10 mouse cellular contexts compared by ENCODE assay signal in the genomic region with DNA sequence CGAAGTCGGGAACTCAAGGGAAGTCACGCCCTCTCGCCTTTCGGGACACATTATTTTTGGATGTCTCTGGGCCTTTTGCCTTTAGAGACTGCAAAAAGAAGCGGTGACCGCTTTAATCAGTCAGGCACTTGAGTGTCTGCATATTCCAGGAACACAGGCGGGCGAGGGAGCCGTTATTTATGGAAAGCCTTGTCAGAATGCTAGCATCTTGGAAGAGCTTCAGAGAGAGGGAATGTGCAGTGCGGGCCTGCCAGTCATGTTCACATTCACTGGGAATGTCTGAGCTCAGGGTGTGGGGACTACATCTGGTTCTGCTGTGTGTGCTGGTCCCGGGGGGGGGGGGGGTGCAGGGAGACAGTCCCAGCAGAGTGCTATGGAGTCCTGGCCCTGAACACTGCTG. TPM values are rescaled to one million over a fixed set of nuclear protein-coding genes. Genes with fewer than 3 reads are reported as not detected.
A peak's percentile ranks its signal among the peaks of the same experiment; 100 is the strongest.
DNase-seq lines count a peak whose midpoint lies in the region; ATAC-seq lines count a peak whose summit lies in the region.
"Had no signal": no experiment of that assay in that cellular context is flagged by ENCODE, and none has a peak within 500 bp of the region (broad histone marks: within the 10 kb centered on the region; RNA-seq: fewer than 3 reads in every experiment).

No protein-coding gene starts in this region.

- H3K36me3 ChIP-seq in lung, embryonic 15.5 days: no peaks in the 10 kb centered on the region
- H3K36me3 ChIP-seq in hindbrain, embryonic 12.5 days: no peaks in the 10 kb centered on the region
- H3K36me3 ChIP-seq: midbrain, embryonic 12.5 days had no signal

- peaks cover 4% of the 10 kb centered on the region; the same call in 1 of the 2 replicates for H3K27me3 ChIP-seq in lung, embryonic 15.5 days
- H3K27me3 ChIP-seq in hindbrain, embryonic 12.5 days: no peaks in the 10 kb centered on the region

- DNase-seq in adrenal gland, postnatal 14 days: peak; percentile 56
- DNase-seq in adrenal gland, postnatal 25 days: no peak
- peak; percentile 24 for DNase-seq in R1 (ENCODE audit: low read depth, low spot score)
- DNase-seq in heart, adult 9 months (ENCODE audit: low spot score in 2 of 2): peak; percentile 72 to 77
- DNase-seq in Muller cell, postnatal 12 days (ENCODE audit: inconsistent ontology term): no peak

- no peak overlapping the region for H3K4me2 ChIP-seq in lung, embryonic 15.5 days
- no peak overlapping the region for H3K4me2 ChIP-seq in hindbrain, embryonic 12.5 days (replicated peaks)
- H3K4me2 ChIP-seq: midbrain, embryonic 12.5 days had no signal

- peak overlapping the region; percentile 63 for H3K27ac ChIP-seq in lung, embryonic 15.5 days
- no peak overlapping the region for H3K27ac ChIP-seq in hindbrain, embryonic 12.5 days
- H3K27ac ChIP-seq: midbrain, embryonic 12.5 days had no signal

- H3K9ac ChIP-seq in lung, embryonic 15.5 days: no peak overlapping the region
- H3K9ac ChIP-seq in hindbrain, embryonic 12.5 days: no peak overlapping the region
- H3K9ac ChIP-seq: midbrain, embryonic 12.5 days had no signal

- 41% methylated on average over 12 of the region's 12 CpGs for WGBS in lung, embryonic 15.5 days
- WGBS in hindbrain, embryonic 12.5 days: 89% methylated on average over 12 of the region's 12 CpGs

- no peaks in the 10 kb centered on the region for H3K4me1 ChIP-seq in lung, embryonic 15.5 days
- H3K4me1 ChIP-seq in hindbrain, embryonic 12.5 days: 0 out of 2 replicates have a peak, but pooled peaks cover 5% of the 10 kb centered on the region

- peak; percentile 85 for ATAC-seq in lung, embryonic 15.5 days (ENCODE audit: borderline replicate concordance, extremely low read depth, low FRiP score, low TSS enrichment)
- ATAC-seq in hindbrain, embryonic 12.5 days (ENCODE audit: low FRiP score): no peak
- no peak for ATAC-seq in activated CD4-positive, CD25-positive, alpha-beta regulatory T cell, adult 4 months

- H3K4me3 ChIP-seq in lung, embryonic 15.5 days: no peak overlapping the region
- no peak overlapping the region for H3K4me3 ChIP-seq in hindbrain, embryonic 12.5 days
- H3K4me3 ChIP-seq: midbrain, embryonic 12.5 days had no signal

- no peaks in the 10 kb centered on the region for H3K9me3 ChIP-seq in lung, embryonic 15.5 days
- no peaks in the 10 kb centered on the region for H3K9me3 ChIP-seq in hindbrain, embryonic 12.5 days (replicated peaks)
- H3K9me3 ChIP-seq: midbrain, embryonic 12.5 days had no signal

RNA-seq across cellular contexts. Expression of a gene that starts 5.0 kb away (rescaled TPM):
- total RNA-seq in adrenal gland, postnatal 14 days (2021): not detected in 2 replicates
- total RNA-seq in adrenal gland, postnatal 25 days (2021): not detected in 2 replicates
- polyA plus RNA-seq in lung, embryonic 15.5 days (2015; fragmentation: Nextera tagmentation; extraction: Ambion mirVana): not detected in 2 replicates
- polyA plus RNA-seq in hindbrain, embryonic 12.5 days (2016; fragmentation: Nextera tagmentation; extraction: Ambion mirVana): not detected in 2 replicates
- polyA plus RNA-seq in activated CD4-positive, CD25-positive, alpha-beta regulatory T cell, adult 4 months (2017; shearing (Covaris generic)): under 1 TPM in 1 of 2 experiments, not detected in 1; 0.52 TPM
- total RNA-seq: layer of hippocampus, adult 18-20 months had no signal

RNA-seq across cellular contexts. Expression of a gene that starts 21.7 kb away (rescaled TPM):
- 54.4 and 64.5 TPM in 2 replicates for total RNA-seq in adrenal gland, postnatal 14 days (2021)
- total RNA-seq in adrenal gland, postnatal 25 days (2021): 47.8 and 56.5 TPM in 2 replicates
- polyA plus RNA-seq in lung, embryonic 15.5 days (2015; fragmentation: Nextera tagmentation; extraction: Ambion mirVana): 35.1 and 39.0 TPM in 2 replicates
- polyA plus RNA-seq in hindbrain, embryonic 12.5 days (2016; fragmentation: Nextera tagmentation; extraction: Ambion mirVana): 73.9 and 85.1 TPM in 2 replicates
- polyA plus RNA-seq in activated CD4-positive, CD25-positive, alpha-beta regulatory T cell, adult 4 months (2017; shearing (Covaris generic)): 10 to 100 TPM; 23.7 to 26.7 TPM

Comparison
In these comparisons a context has a peak if more than half of its experiments do, and no peak if none do; other contexts are left out.
1. DNase-seq: peak in adrenal gland, postnatal 14 days (single experiment), R1 (single experiment) and heart, adult 9 months (2 of 2); none in adrenal gland, postnatal 25 days (single experiment) and Muller cell, postnatal 12 days (single experiment).